Mouse (Mus musculus) hindbrain, embryonic 10.5 days (tissue): Measurements from ENCODE around the gene Hba-a1. TPM values are rescaled to one million over a fixed set of nuclear protein-coding genes. Genes with fewer than 3 reads are reported as not detected.

Source experiments
- DNase-seq: peaks from one replicate; pipeline ENCODE4 v3.0.0-alpha.2; 2017; ENCODE audit warnings: low spot score
- H3K27ac ChIP-seq: fragments of 300-500 bp; sonication (generic); 2 replicates; pipeline ENCODE4 v1.5.1; 2016; ENCODE audit warnings: mild to moderate bottlenecking, moderate library complexity
- H3K27me3 ChIP-seq: fragments of 300-500 bp; sonication (generic); 2 replicates; pipeline ENCODE4 v1.6.1; 2016; ENCODE audit warnings: mild to moderate bottlenecking; ENCODE audit not compliant: poor library complexity, insufficient read depth, severe bottlenecking
- H3K36me3 ChIP-seq: fragments of 300-500 bp; sonication (generic); 2 replicates; pipeline ENCODE4 v1.6.1; 2016; ENCODE audit warnings: mild to moderate bottlenecking, moderate library complexity
- H3K4me1 ChIP-seq: fragments of 300-500 bp; sonication (generic); replicated peaks from 2 replicates; pipeline ENCODE4 v1.6.1; 2016; ENCODE audit warnings: mild to moderate bottlenecking
- H3K4me3 ChIP-seq: fragments of 300-500 bp; sonication (generic); 2 replicates; pipeline ENCODE4 v1.5.1; 2016; ENCODE audit warnings: mild to moderate bottlenecking, moderate library complexity
- H3K9me3 ChIP-seq: fragments of 300-500 bp; sonication (generic); 2 replicates; pipeline ENCODE4 v1.6.1; 2016; ENCODE audit warnings: mild to moderate bottlenecking, moderate library complexity
- WGBS: fragments of 180-500 bp; shearing (Covaris S2); methylation state at CpG from one replicate; pipeline ENCODE4 v1.1.7; 2016; 5-methylcytosine and 5-hydroxymethylcytosine counted together
- polyA plus RNA-seq: library from polyadenylated mRNA; unstranded; fragments of >200 nt; fragmentation: Nextera tagmentation; extraction: Ambion mirVana; gene quantifications from 2 replicates; pipeline ENCODE4 v1.2.1, GENCODE M21; 2016

Hba-a1 gene
- polyA plus RNA-seq, 1 experiment from 2014 or later, result 2,589 TPM

GRCm38 (mm10) chr11:32303455-32303854 lies 20.1 kb downstream of the Hba-a1 start:
- H3K36me3 ChIP-seq, result no peaks in the 10 kb centered on the region
- H3K9me3 ChIP-seq, result no peaks in the 10 kb centered on the region
- H3K4me3 ChIP-seq, result no peak overlapping the region
- no peak for DNase-seq
- H3K27me3 ChIP-seq, result peaks cover 21% of the 10 kb centered on the region
- peaks cover 10% of the 10 kb centered on the region for H3K4me1 ChIP-seq
- H3K27ac ChIP-seq, result no peak overlapping the region
- WGBS, result 76% methylated on average over 1 of the region's 1 CpGs

GRCm38 (mm10) chr11:32307006-32307405 lies 23.7 kb downstream of the Hba-a1 start:
- H3K36me3 ChIP-seq, result no peaks in the 10 kb centered on the region
- no peaks in the 10 kb centered on the region for H3K9me3 ChIP-seq
- H3K27me3 ChIP-seq, result peaks cover 5% of the 10 kb centered on the region; the same call in 1 of the 2 replicates
- H3K27ac ChIP-seq, result no peak overlapping the region
- DNase-seq, result no peak
- 85% methylated on average over 1 of the region's 1 CpGs for WGBS
- peaks cover 21% of the 10 kb centered on the region for H3K4me1 ChIP-seq
- H3K4me3 ChIP-seq, result no peak overlapping the region

GRCm38 (mm10) chr11:32309446-32309845 lies 26.1 kb downstream of the Hba-a1 start:
- Histone ChIP-seq H3K36me3 (no peaks in the 10 kb centered on the region), H3K27me3 (no peaks in the 10 kb centered on the region), H3K27ac (no peak overlapping the region), H3K4me1 (peaks cover 24% of the 10 kb centered on the region), H3K9me3 (no peaks in the 10 kb centered on the region), H3K4me3 (no peak overlapping the region)
- DNase-seq, result no peak
- 32% methylated on average over 4 of the region's 4 CpGs for whole genome bisulfite sequencing

- no peak for DNase-seq
- Histone ChIP-seq H3K27me3 (no peaks in the 10 kb centered on the region), H3K9me3 (no peaks in the 10 kb centered on the region), H3K4me1 (peaks cover 24% of the 10 kb centered on the region), H3K36me3 (no peaks in the 10 kb centered on the region), H3K27ac (no peak overlapping the region), H3K4me3 (no peak overlapping the region)
- 70% methylated on average over 3 of the region's 3 CpGs for WGBS
These were observed 26.6 kb downstream of the Hba-a1 start for GRCm38 (mm10) chr11:32309928-32310327.

- 89% methylated on average over 3 of the region's 3 CpGs for WGBS
These were observed 32.7 kb downstream of the Hba-a1 start for GRCm38 (mm10) chr11:32316009-32316408.

GRCm38 (mm10) chr11:32320507-32321195 lies 37.3 kb downstream of the Hba-a1 start:
- Histone ChIP-seq H3K36me3 (no peaks in the 10 kb centered on the region), H3K27me3 (0 out of 2 replicates have a peak, but pooled peaks cover 3% of the 10 kb centered on the region), H3K4me1 (peaks cover 16% of the 10 kb centered on the region), H3K27ac (no peak overlapping the region; the same call in 1 of the 2 replicates), H3K9me3 (no peaks in the 10 kb centered on the region), H3K4me3 (no peak overlapping the region)
- WGBS, result 66% methylated on average over 11 of the region's 11 CpGs
- DNase-seq, result no peak

More at GRCm38 (mm10) chr11:32316009-32316408, 32.7 kb downstream of the Hba-a1 start:
- H3K36me3 ChIP-seq, result no peaks in the 10 kb centered on the region
- no peaks in the 10 kb centered on the region for H3K9me3 ChIP-seq
- no peak overlapping the region for H3K27ac ChIP-seq
- H3K4me3 ChIP-seq, result no peak overlapping the region
- no peak for DNase-seq
- H3K27me3 ChIP-seq, result 0 out of 2 replicates have a peak, but pooled peaks cover 3% of the 10 kb centered on the region
- peaks cover 12% of the 10 kb centered on the region for H3K4me1 ChIP-seq

GRCm38 (mm10) chr11:32321196-32321565 lies 37.9 kb downstream of the Hba-a1 start:
- Histone ChIP-seq H3K4me1 (peaks cover 16% of the 10 kb centered on the region), H3K27ac (no peak overlapping the region), H3K27me3 (no peaks in the 10 kb centered on the region), H3K9me3 (no peaks in the 10 kb centered on the region), H3K36me3 (no peaks in the 10 kb centered on the region), H3K4me3 (no peak overlapping the region)
- DNase-seq, result peak; percentile 60
- 43% methylated on average over 8 of the region's 8 CpGs for WGBS

- peak; percentile 94 for DNase-seq
- no peaks in the 10 kb centered on the region for H3K9me3 ChIP-seq
- H3K36me3 ChIP-seq, result no peaks in the 10 kb centered on the region
- H3K27me3 ChIP-seq, result no peaks in the 10 kb centered on the region
- WGBS, result 11% methylated on average over 15 of the region's 15 CpGs
- H3K4me1 ChIP-seq, result peaks cover 16% of the 10 kb centered on the region
- no peak overlapping the region for H3K27ac ChIP-seq
- peak overlapping the region; percentile 26 for H3K4me3 ChIP-seq
These were observed 41.3 kb downstream of the Hba-a1 start for GRCm38 (mm10) chr11:32324609-32325008.

GRCm38 (mm10) chr11:32331075-32331474 lies 47.8 kb downstream of the Hba-a1 start:
- no peaks in the 10 kb centered on the region for H3K27me3 ChIP-seq
- H3K27ac ChIP-seq, result no peak overlapping the region
- 0 out of 2 replicates have a peak, but pooled peaks cover 4% of the 10 kb centered on the region for H3K4me1 ChIP-seq
- H3K9me3 ChIP-seq, result 0 out of 2 replicates have a peak, but pooled peaks cover 2% of the 10 kb centered on the region
- WGBS, result 57% methylated on average over 6 of the region's 6 CpGs
- H3K4me3 ChIP-seq, result no peak overlapping the region
- DNase-seq, result no peak
- no peaks in the 10 kb centered on the region for H3K36me3 ChIP-seq

GRCm38 (mm10) chr11:32331861-32332260 lies 48.5 kb downstream of the Hba-a1 start:
- 72% methylated on average over 5 of the region's 5 CpGs for WGBS
- no peaks in the 10 kb centered on the region for H3K27me3 ChIP-seq
- H3K4me1 ChIP-seq, result 0 out of 2 replicates have a peak, but pooled peaks cover 4% of the 10 kb centered on the region
- H3K9me3 ChIP-seq, result peaks cover 7% of the 10 kb centered on the region; the same call in 1 of the 2 replicates
- H3K36me3 ChIP-seq, result no peaks in the 10 kb centered on the region
- H3K4me3 ChIP-seq, result no peak overlapping the region
- DNase-seq, result no peak
- no peak overlapping the region for H3K27ac ChIP-seq

- Histone ChIP-seq H3K27ac (no peak overlapping the region), H3K4me1 (0 out of 2 replicates have a peak, but pooled peaks cover 4% of the 10 kb centered on the region), H3K27me3 (no peaks in the 10 kb centered on the region), H3K9me3 (peaks cover 9% of the 10 kb centered on the region; the same call in 1 of the 2 replicates), H3K36me3 (no peaks in the 10 kb centered on the region), H3K4me3 (no peak overlapping the region)
- 87% methylated on average over 2 of the region's 2 CpGs for WGBS
- DNase-seq, result no peak
These were observed 49.9 kb downstream of the Hba-a1 start for GRCm38 (mm10) chr11:32333235-32333634.
